ENCODE assay signal across 13 mouse cellular contexts in genomic region chr1:39449251-39449790, GRCm38 (mm10). TPM values are rescaled to one million over a fixed set of nuclear protein-coding genes. Genes with fewer than 3 reads are reported as not detected.
DNase-seq lines count a peak whose midpoint lies in the region; ATAC-seq and TF ChIP-seq lines count a peak whose summit lies in the region.
"Had no signal": no experiment of that assay in that cellular context is flagged by ENCODE, and none has a peak within 500 bp of the region (broad histone marks: within the 10 kb centered on the region; RNA-seq: fewer than 3 reads in every experiment).

No protein-coding gene starts in this region.

- no peak overlapping the region for H3K4me2 ChIP-seq in limb, embryonic 15.5 days
- no peak overlapping the region for H3K4me2 ChIP-seq in forebrain, postnatal 0 days (ENCODE audit: low read depth)
- H3K4me2 ChIP-seq: hindbrain, embryonic 14.5 days; lung, embryonic 14.5 days; midbrain, embryonic 11.5 days had no signal

- DNase-seq in heart, adult 18-20 months, result peak; percentile 45 to 49
- DNase-seq in heart, postnatal 4 days, result no peak
- DNase-seq in gastrocnemius, postnatal 25 days, result peak; percentile 48
- DNase-seq in thymus, postnatal 0 days (ENCODE audit: low spot score), result peak; percentile 61
- no peak for DNase-seq in ovary, adult 18-20 months (ENCODE audit: low spot score)
- no peak for DNase-seq in forebrain, postnatal 0 days
- DNase-seq: kidney, postnatal 10 days; lung, embryonic 14.5 days; right cerebral cortex, postnatal 25 days had no signal

- ATAC-seq in limb, embryonic 15.5 days (ENCODE audit: insufficient number of reproducible peaks, low FRiP score, low TSS enrichment, low read depth), result no peak
- ATAC-seq in forebrain, postnatal 0 days, result no peak

- no peak for TF ChIP-seq CTCF in forebrain, postnatal 0 days (IDR thresholded peaks at IDR 0.05; ENCODE audit: low read depth)

- H3K27ac ChIP-seq in limb, embryonic 15.5 days, result 0 out of 2 replicates have a peak overlapping the region, but pooled peaks have one; percentile 0
- H3K27ac ChIP-seq in forebrain, postnatal 0 days (ENCODE audit: low read depth, low read length), result no peak overlapping the region
- H3K27ac ChIP-seq: hindbrain, embryonic 14.5 days had no signal

- peaks cover 43% of the 10 kb centered on the region for H3K4me1 ChIP-seq in limb, embryonic 15.5 days
- peaks cover 10% of the 10 kb centered on the region for H3K4me1 ChIP-seq in forebrain, postnatal 0 days (ENCODE audit: insufficient read depth)

- H3K9me3 ChIP-seq in limb, embryonic 15.5 days, result no peaks in the 10 kb centered on the region
- no peaks in the 10 kb centered on the region for H3K9me3 ChIP-seq in forebrain, postnatal 0 days (ENCODE audit: low read length)

- no peak overlapping the region for H3K4me3 ChIP-seq in limb, embryonic 15.5 days
- H3K4me3 ChIP-seq in forebrain, postnatal 0 days (ENCODE audit: low read depth, low read length), result no peak overlapping the region
- H3K4me3 ChIP-seq: erythroblast, embryonic 14.5 days had no signal

- H3K9ac ChIP-seq in limb, embryonic 15.5 days, result no peak overlapping the region
- no peak overlapping the region for H3K9ac ChIP-seq in forebrain, postnatal 0 days
- H3K9ac ChIP-seq: hindbrain, embryonic 14.5 days; lung, embryonic 14.5 days had no signal

- H3K36me3 ChIP-seq in limb, embryonic 15.5 days, result no peaks in the 10 kb centered on the region
- no peaks in the 10 kb centered on the region for H3K36me3 ChIP-seq in forebrain, postnatal 0 days (ENCODE audit: insufficient read depth)

- no peaks in the 10 kb centered on the region for H3K27me3 ChIP-seq in limb, embryonic 15.5 days
- H3K27me3 ChIP-seq in forebrain, postnatal 0 days (ENCODE audit: insufficient read depth, low read length), result no peaks in the 10 kb centered on the region

- 75% methylated on average over 12 of the region's 12 CpGs for WGBS in limb, embryonic 15.5 days
- 90% methylated on average over 12 of the region's 12 CpGs for WGBS in forebrain, postnatal 0 days

RNA-seq across cellular contexts. Expression of gene Tbc1d8, which starts 29.2 kb away (rescaled TPM):
- 1 to 10 TPM; 4.6 to 6.3 TPM for total RNA-seq in heart, adult 18-20 months (2021)
- total RNA-seq in heart, postnatal 4 days (2021), result 1 to 10 TPM; 8.1 to 8.9 TPM
- 1 to 10 TPM; 6.0 to 6.8 TPM for total RNA-seq in gastrocnemius, postnatal 25 days (2021)
- 9.3 and 11.4 TPM in 2 replicates for polyA plus RNA-seq in limb, embryonic 15.5 days (2015; fragmentation: Nextera tagmentation; extraction: Ambion mirVana)
- 5.9 and 7.4 TPM in 2 replicates for polyA plus RNA-seq in thymus, postnatal 0 days (2015; fragmentation: Nextera tagmentation; extraction: Ambion mirVana)
- total RNA-seq in forebrain, postnatal 0 days (2014; rRNA removed), result 15.9 and 19.3 TPM in 2 replicates
- 6.0 and 7.7 TPM in 2 replicates for polyA plus RNA-seq in forebrain, postnatal 0 days (2015; fragmentation: Nextera tagmentation; extraction: Ambion mirVana)

Comparison
In these comparisons a context has a peak if more than half of its experiments do, and no peak if none do; other contexts are left out.
1. DNase-seq: peak in heart, adult 18-20 months (2 of 2), gastrocnemius, postnatal 25 days (single experiment) and thymus, postnatal 0 days (single experiment); none in heart, postnatal 4 days (single experiment), ovary, adult 18-20 months (single experiment) and forebrain, postnatal 0 days (single experiment).